Mouse (Mus musculus): Measurements from ENCODE around the gene Ptgs1. TPM values are rescaled to one million over a fixed set of nuclear protein-coding genes. Genes with fewer than 3 reads are reported as not detected.
A peak's percentile ranks its signal among the peaks of the same experiment; 100 is the strongest.
"Not testable (repeated sequence)": the region's sequence is repeated elsewhere in the genome, so short reads cannot be mapped to it uniquely, and the experiment has no call there.

Ptgs1 gene
- 1 to 10 TPM; 2.1 to 5.4 (median 2.4) TPM for total RNA-seq (2022)

DNA sequence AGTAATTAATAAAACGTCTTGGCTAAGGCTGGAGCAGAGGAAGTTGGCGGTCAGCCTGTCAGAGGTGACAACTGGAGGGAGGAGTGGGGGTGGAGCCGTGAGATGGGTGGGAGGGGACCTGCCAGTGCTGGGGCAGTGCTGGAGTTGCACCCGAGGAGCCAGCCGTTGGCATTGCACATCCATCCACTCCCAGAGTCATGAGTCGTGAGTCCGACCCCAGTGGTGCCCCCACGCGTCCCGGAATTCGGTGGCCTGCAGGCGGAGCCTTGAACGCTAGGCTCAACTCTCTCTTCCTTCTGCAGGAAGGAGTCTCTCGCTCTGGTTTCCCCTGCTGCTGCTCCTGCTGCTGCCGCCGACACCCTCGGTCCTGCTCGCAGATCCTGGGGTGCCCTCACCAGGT lies at the start of gene Ptgs1:
Ptgs1 (plus strand) TSS at position 61 of the 400 bp plus-strand sequence.
- no peak for DNase-seq (ENCODE audit: low spot score in 2 of 2)

DNA sequence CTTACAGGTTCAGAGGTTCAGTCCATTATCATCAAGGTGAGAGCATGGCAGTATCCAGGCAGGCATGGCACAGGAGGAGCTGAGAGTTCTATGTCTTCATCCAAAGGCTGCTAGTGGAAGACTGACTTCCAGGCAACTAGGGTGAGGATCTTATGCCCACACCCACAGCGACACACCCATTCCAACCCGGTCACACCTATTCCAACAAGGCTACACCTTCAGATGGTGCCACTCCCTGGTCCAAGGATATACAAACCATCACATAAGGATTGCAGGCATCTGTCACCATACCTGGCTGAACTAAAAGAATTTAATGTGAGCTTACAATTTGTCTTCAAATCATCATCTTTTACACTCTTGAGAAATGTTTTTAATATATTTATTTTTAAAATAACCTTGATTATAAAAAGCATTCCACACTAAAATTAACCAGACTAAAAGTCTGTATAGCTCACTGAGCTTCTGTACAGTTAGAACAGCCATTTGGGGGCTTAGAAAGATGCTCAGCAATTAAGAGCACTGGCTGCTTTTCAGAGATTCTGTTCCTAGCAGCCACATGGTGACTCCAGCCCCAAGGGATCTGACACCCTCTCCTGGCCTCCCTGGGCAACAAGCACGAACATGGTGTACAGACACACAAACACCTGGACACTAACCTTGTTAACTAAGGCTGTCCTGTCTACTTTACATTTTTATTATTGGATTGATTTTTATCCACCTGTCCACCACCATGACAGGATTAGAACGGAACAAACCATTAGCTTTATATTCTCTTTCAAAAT lies 48.4 kb upstream of the Ptgs1 start:
- DNase-seq (ENCODE audit: low spot score in 2 of 2), result not testable (repeated sequence)

DNA sequence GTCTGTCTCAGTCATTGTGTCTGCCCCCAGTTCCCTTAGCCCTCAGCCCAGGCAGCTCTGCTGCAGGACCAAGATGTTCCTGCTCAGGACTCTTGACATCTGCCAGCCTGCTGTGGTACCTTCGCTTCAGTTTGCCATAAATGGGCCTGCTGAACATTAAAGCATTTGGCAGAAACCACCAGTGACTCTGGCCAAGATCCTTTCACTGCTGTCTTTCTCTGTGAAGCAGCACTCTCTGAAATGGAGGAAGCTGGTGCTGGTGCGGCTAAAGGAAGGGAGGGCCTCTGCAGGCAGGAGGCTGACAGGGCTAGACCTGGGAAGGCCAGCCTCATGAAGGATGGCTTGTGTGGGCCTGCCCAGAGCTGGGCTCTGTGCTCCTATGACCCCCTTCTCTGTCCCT lies 46.9 kb upstream of the Ptgs1 start:
- DNase-seq (ENCODE audit: low spot score in 2 of 2), result no peak

- DNase-seq (ENCODE audit: low spot score in 2 of 2), result no peak
These were observed 46.0 kb upstream of the Ptgs1 start for GRCm38 (mm10) chr2:36184192-36184591.

- DNase-seq (ENCODE audit: low spot score in 2 of 2), result no peak
These were observed 45.4 kb upstream of the Ptgs1 start for GRCm38 (mm10) chr2:36184876-36185275.

- DNase-seq (ENCODE audit: low spot score in 2 of 2), result not testable (repeated sequence)
These were observed 41.0 kb upstream of the Ptgs1 start for GRCm38 (mm10) chr2:36189200-36189599.

DNA sequence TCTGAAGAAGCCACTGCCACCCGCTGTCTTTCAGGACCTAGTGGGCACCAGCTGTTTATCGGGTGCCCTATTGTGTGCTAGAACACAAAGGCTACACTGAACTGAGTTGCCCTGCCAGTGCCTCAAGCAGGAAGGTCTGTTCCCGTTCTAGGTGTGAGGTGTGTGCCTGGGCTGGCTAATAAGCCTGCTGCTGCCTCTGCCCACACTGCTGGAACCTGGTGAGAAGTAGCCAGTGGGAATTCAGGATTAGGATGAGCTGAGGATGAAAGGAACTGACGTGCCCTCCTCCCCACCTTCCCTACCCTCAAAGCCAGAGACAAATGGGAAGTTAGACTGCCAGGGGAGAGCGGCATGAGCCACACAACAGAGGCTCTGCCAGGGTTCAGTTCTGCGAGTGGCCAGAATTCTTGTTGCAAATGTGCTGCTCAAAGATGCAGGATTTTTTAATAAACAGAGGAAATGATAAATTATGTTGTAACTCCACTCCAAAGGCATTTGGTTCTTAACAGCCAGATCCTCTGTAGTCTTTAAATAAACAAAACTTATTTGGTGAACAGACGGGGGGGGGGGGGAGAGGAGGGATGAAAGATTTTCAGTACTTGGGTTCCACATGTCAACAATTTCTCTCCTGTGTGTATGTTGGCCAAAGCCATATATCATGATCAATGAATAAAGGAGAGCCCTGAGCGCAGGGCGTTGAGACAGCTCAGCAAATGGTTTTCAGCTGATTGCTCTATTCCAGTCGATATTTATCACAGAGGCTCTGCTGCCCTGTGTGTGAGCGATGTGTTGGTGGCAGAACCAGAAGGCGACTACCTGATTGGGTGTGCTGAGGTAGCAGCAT lies 38.9 kb upstream of the Ptgs1 start:
- no peak for DNase-seq (ENCODE audit: low spot score in 2 of 2)

- DNase-seq (ENCODE audit: low spot score in 2 of 2), result no peak
These were observed 33.2 kb upstream of the Ptgs1 start for GRCm38 (mm10) chr2:36197021-36197420.

DNA sequence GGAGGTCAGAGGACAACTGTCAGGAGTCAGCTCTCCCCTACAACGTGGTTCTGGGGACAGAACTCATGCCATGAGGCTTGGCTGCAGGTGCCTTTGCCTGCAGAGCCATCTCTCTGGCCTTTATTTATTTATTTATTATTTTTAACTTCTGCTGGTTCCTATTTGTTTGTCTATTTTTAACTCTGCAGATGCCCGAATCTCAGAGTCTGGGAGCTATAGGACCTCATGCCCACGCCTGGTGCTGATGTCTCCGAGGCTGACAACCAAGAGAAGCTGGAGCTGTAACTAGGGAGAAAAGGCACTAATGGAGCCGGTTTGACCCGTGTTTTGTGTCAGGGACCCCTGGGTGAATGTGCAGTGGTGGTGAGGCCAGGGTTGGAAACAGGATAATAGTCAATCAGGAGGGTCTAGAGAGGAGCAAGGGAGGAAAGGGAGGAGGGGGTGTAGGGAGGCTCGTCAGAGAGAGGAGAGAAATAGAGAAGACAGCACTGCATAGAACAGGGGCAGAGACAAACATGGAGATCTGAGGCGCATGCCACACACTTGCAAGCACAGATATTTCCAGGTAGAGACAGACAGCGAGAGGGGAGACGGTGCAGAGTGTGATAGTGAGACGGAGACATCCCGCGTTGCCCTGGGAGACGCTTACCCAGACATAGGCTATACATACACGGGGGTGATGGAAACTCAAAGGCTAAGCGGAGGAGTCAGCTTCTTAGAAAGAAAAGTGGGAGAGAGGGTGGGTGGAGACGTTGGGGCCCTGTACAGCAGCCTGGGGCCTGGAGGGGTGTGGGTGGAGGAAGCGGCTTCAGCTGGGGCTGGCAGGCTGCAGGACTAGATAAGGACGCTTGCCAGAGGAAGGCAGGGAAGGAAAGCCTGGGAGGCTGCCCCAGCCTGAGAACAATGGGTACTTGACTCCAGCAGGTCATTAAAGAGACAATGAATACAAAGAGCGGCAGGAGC lies 32.0 kb upstream of the Ptgs1 start:
- no peak for DNase-seq (ENCODE audit: low spot score in 2 of 2)

GRCm38 (mm10) chr2:36198882-36199262 lies 31.4 kb upstream of the Ptgs1 start:
- no peak for DNase-seq (ENCODE audit: low spot score in 2 of 2)

DNA sequence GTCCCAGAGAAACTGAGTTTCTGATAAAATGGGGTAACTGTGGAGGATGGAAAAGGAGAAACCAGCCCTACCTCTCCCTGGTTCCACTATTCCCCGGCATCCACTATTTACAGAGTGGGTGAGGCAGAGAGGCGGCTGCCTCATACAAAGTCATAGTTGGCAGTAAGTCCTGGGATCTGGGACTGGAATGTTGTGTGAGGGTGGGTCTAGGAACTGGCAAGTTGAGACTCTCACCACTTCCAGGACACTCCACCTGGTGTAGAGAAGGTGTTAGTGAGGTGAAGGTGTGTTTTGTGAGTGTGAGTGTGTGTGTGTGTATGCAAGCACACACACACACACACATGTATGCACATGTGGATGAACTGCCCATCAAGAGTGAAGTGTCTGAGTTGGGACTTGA lies 29.4 kb upstream of the Ptgs1 start:
- DNase-seq (ENCODE audit: low spot score in 2 of 2), result no peak

DNA sequence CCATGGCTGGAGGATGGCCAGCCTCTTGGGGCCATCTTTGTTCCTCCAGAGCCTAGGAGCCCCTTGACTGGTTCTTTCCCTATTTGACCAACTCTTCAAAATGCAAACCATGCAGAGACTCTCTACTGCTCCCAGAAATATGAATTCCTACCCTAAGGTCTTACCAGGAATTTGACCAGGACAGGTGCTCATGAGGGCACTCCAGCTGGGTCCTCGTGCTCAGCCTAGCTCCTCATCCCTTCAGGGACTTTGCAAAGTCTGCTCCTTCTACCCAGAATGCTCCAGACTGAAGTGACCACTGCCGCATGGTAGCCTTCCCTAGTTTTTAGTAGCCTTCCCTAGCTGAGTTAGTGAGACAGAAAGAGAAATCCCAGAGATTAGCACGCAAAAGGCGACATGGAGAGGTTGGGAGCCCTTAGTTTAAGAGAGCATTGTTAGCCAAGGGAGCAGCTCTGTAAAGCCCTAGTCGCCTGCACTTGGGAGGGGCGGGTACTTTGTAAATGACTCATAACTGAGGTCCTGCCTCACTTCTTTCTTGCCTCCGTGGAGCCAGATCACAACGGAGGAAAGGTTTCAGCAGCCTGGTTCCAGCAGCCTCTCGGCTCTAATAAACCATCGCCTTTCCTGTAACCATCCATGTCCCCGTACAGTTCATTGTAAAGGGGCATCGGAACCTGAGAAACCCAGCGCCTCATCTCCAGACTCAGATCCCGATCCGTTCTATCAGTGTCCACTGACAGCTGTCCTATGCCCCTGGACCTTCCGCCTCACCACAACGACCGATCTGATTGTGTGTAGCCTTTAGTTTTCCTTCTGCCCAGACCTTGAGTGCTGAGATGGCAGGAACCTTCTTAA lies 28.2 kb upstream of the Ptgs1 start:
- DNase-seq (ENCODE audit: low spot score in 2 of 2), result no peak

DNA sequence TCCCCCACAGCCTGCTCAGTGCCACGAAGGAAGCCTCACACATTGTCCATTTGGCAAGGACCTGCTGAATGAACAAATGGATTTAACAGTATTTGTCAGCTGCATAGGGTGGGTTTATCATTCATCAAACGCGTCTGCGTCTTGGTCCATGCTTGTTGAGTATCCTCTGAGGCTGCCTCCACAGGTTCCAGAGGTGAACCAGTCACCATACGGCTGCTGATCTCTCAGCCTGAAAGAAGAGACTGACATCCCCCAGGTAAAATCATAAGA lies 27.7 kb upstream of the Ptgs1 start:
- DNase-seq (ENCODE audit: low spot score in 2 of 2), result no peak

DNA sequence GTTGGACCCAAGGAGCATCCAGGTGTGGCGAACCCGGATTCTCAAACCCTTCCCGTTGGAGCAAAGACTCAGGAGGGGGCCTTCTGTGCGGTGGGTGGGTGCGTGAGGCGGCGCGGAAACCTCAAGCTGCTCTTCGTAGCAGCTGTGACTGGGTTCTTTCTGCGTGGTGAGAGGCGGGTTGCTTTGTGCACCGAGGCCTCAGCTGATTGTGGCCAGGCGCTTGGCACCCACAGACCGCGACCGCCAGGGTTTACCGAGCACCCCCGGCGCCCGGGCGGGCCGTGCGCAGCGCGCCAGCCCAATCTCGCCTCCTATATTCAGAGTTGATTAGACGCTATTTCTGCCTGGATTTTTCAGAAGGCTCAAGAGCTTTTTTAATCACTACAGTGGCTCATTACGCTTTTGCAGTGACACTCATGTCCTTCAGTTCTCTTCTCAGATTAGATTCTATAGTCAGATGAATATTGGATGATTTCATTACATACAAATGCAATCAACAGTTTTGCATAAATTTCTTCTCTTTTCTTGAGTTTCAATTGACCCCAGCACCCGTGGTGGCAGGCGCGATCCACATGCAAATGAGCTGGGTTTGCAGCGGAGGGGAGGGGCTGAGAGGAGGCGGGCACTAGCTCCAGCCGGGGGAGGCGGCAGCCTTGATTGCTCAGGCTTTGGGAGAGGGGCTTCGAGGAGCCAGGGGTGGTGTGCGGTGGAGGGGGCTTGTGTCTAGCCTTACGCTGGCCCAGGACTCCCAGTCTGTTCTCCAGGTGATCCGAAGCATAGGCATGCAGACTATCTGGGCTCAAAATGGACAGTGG lies 27.0 kb upstream of the Ptgs1 start:
- no peak for DNase-seq (ENCODE audit: low spot score in 2 of 2)

DNA sequence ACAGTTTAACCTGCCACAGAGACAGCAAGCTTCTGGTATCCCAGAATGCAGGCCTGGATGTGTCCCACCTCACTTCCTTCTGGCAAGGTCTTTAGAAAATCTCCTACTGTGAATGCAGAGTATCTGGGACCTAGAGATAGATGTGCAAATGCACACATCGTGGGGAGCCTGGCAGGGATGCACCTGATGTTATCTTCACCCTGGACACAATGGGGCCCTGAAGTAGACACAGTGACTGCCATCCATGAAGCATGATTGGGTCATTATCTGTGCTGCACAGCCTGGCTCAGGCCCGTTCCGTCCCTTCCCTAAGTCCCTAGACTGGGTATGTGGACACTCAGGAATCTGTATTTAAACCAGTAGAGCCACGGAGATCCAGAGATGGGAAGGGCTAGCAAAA lies 25.6 kb upstream of the Ptgs1 start:
- DNase-seq (ENCODE audit: low spot score in 2 of 2), result no peak

DNA sequence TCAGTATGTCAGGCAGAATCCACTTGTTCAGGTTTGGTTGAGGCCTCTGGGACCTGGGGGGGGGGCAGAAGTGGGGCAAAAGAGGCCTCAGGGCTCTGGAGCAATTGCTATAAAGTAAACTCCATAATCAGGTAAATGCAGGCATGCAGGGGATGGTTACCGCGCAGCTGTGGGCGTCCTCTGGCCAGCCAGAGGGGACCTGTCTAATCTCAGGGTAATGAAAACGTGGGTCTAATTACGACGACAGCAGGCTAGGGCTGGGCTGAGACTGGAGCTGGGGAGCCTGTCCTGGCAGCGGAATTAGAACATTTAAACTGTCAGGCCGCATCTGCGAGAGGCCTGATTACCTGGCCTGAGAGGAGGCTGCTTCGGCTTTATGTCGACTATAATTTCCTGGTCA lies 23.2 kb upstream of the Ptgs1 start:
- DNase-seq (ENCODE audit: low spot score in 2 of 2), result no peak

DNA sequence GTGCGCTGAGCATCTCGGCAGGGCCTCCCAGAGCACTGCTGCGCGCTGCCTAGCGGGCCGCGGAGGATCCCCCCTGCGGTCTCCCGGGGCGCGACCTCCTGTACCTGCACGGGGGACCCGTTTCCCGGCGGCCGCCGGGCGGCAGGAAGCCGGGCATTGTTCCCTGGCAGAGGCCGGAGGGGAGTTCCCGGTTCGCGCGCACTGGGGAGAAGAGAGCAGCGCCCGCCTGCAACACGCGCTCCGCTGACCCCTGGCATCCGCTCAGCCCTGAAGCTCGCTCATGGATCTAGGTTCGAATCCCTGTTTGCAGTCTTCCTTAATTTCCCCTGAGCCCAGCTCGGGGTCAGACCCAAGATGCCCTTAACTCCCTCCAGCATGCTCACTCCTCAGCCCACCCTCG lies 19.4 kb upstream of the Ptgs1 start:
- DNase-seq (ENCODE audit: low spot score in 2 of 2), result no peak

- DNase-seq (ENCODE audit: low spot score in 2 of 2), result no peak
These were observed 18.4 kb upstream of the Ptgs1 start for GRCm38 (mm10) chr2:36211785-36212184.

DNA sequence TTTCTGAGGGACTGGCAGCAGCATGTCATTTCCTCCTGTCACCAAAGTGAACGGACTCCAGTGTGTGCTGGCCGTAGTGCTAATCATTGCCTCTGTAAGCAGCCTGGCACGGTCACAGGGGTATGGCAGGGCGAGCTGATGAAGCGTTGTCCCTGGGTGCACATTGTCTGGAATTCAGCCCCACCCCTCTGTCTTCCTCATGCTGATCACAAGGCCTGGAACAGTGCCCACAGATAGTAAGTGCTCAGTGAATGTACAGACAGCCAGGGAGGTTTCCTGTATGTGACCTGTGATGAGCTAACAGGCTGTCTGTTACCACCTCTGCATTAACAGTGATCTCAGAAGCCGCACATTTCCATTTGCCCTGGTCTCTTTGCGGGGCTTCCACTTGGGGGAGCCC lies 17.1 kb upstream of the Ptgs1 start:
- DNase-seq (ENCODE audit: low spot score in 2 of 2), result no peak

DNA sequence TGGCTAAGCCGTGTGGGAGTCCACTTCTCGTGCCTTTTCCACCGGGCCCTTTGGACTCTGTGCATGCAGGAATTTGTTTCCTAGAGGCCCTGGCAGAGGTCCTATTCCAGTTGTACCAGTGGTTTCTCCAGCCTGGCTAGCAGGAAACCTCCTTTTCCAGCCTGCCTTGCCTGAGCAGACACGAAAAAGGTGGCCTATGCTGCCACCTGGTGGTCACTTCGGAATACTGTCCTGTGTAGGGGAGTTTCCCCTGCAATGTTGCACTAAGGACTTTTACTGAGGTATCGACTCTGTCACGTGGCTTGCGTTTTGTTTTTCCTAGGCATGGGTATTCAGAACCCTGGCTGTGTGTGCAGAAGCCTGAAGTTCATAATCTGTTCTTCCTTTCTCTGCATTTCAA lies 16.2 kb upstream of the Ptgs1 start:
- DNase-seq (ENCODE audit: low spot score in 2 of 2), result peak; percentile 59 to 63

Data from gastrocnemius, adult 8-10 months (tissue).